Mouse (Mus musculus): ENCODE measurements at regions not wholly inside any gene's neighbourhood (a gene's known extent, or its start where the extent isn't known, plus 50 kb on each side); places are given as distances from the start of the nearest gene placed in this dataset.

DNA sequence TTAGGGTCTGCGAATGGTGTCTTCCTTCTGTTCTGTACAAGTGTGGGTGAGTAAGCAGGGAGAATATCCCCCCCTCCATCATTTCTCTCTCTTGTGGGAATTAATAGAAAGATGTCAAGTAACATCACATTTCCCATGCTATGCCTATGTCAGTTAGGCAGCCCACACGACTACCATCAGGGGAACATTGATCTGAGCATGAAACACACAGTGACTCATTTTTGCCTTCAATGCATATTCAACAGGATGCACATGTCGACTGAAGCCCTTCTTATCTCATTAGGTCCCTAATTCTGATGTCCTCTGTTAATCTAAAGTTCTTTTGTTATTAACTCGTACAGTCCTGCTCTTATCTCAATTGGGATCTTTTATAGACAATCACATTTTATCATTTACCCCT is 60.4 kb upstream of the Samsn1 start:
- DNase-seq (ENCODE audit: extremely low read depth, insufficient read length, low spot score), result no peak

DNA sequence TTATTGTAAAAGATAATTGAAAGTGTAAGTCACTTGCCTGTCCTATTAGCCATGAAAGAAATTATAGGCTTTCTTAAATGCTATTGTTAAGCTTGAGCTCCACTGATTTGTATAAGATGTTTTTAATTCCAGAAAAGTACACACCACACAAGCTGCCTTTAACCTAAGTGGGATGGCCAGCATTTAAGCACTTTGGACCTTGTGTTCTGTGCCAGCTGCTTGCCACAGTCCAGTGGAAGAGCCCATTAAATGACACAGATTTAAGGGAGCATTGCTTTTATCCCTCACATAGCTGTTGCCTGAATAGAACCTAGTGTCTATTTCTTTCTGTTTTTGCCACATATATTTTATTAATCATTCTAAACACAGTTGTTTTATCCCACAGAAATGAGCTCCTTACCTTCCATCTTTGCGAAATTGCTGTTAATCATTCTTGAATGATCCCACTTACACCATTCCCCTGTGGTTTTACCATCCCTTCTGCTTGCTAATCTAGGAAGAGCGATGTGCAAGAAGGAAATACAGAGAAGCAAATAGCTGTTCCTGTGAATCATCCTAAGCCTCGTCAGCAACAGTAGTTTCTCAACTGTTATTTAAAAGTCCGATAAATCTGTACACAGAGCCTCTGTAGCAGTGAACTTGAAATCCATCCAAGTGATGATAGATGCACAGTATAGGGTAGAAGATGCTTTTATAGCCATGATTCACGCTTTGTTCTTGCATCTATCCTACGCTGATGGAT is 57.9 kb upstream of the Samsn1 start:
- no peak for DNase-seq (ENCODE audit: extremely low read depth, insufficient read length, low spot score)

DNA sequence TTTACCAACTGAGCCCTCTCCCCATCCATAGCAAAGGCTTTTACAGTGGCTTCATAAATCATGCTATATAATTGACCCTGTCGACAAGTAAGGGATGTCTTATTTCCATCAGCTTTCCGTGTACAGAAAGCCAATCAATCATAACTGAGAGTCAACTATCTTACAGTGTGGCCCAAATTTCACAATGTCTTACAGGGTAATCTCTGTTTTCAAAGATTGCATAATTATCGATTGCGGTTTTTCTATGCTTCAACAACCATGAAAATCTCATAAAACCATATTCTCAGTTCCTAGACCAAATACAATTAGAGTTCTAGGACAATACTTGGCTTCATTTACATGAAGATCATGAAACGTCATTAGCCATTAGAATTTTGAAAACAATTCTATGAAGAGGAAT is 56.1 kb upstream of the Samsn1 start:
- no peak for DNase-seq (ENCODE audit: extremely low read depth, insufficient read length, low spot score)

DNA sequence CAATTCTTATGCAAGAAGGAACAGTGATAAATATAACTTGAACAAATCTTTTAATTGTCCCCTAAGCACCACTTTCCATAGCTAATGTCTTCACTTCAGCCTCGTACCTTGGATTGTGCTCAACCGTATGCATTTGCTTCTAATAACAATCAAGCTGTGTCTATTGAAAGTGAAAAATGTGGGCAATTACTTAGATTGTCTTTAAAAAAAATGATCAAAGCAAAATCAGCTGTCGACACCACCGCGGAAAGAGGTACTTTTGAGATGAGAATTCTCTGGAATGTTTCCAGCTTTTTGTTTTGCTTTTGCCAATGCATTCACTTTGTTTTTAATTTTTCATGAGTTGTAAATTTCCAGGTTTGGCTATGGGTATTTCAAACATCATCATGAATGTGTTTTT is 54.1 kb upstream of the Samsn1 start:
- DNase-seq (ENCODE audit: extremely low read depth, insufficient read length, low spot score), result no peak
